Mouse (Mus musculus) heart, embryonic 12.5 days (tissue): ENCODE measurements around the gene Cd163l1. TPM values are rescaled to one million over a fixed set of nuclear protein-coding genes. Genes with fewer than 3 reads are reported as not detected.

ENCODE experiments used
- ATAC-seq: fragments of 200-750 bp; cut with Nextera tagmentation; 2 replicates; pipeline ENCODE4 v1.8.0; 2017; ENCODE audit warnings: moderate TSS enrichment, moderate library complexity; ENCODE audit not compliant: insufficient number of reproducible peaks, low FRiP score
- H3K27ac ChIP-seq: fragments of 300-500 bp; sonication (generic); 2 replicates; pipeline ENCODE4 v1.5.1; 2016; ENCODE audit warnings: mild to moderate bottlenecking, moderate library complexity; ENCODE audit not compliant: poor library complexity, severe bottlenecking
- H3K27me3 ChIP-seq: fragments of 300-500 bp; sonication (generic); replicated peaks from 2 replicates; pipeline ENCODE4 v1.6.1; 2016; ENCODE audit warnings: mild to moderate bottlenecking, moderate library complexity
- H3K36me3 ChIP-seq: fragments of 300-500 bp; sonication (generic); 2 replicates; pipeline ENCODE4 v1.6.1; 2016; ENCODE audit warnings: mild to moderate bottlenecking, moderate library complexity
- H3K4me1 ChIP-seq: fragments of 300-500 bp; sonication (generic); replicated peaks from 2 replicates; pipeline ENCODE4 v1.6.1; 2016; ENCODE audit warnings: mild to moderate bottlenecking
- H3K4me2 ChIP-seq: fragments of 300-500 bp; sonication (generic); 2 replicates; pipeline ENCODE4 v1.6.1; 2016; ENCODE audit warnings: mild to moderate bottlenecking, moderate library complexity
- H3K4me3 ChIP-seq: fragments of 300-500 bp; sonication (generic); 2 replicates; pipeline ENCODE4 v1.5.1; 2016; ENCODE audit warnings: mild to moderate bottlenecking
- H3K9ac ChIP-seq: fragments of 300-500 bp; sonication (generic); 2 replicates; pipeline ENCODE4 v1.6.1; 2016; ENCODE audit warnings: mild to moderate bottlenecking, moderate library complexity
- H3K9me3 ChIP-seq: fragments of 300-500 bp; sonication (generic); replicated peaks from 2 replicates; pipeline ENCODE4 v1.6.1; 2016; ENCODE audit warnings: mild to moderate bottlenecking, moderate library complexity
- WGBS: fragments of 180-500 bp; shearing (Covaris S2); methylation state at CpG from one replicate; pipeline ENCODE4 v1.1.7; 2016; 5-methylcytosine and 5-hydroxymethylcytosine counted together
- polyA plus RNA-seq: library from polyadenylated mRNA; unstranded; fragments of >200 nt; fragmentation: Nextera tagmentation; extraction: Ambion mirVana; gene quantifications from 2 replicates; pipeline ENCODE4 v1.2.1, GENCODE M21; 2016

The Cd163l1 gene
- not detected in 2 replicates for polyA plus RNA-seq

DNA sequence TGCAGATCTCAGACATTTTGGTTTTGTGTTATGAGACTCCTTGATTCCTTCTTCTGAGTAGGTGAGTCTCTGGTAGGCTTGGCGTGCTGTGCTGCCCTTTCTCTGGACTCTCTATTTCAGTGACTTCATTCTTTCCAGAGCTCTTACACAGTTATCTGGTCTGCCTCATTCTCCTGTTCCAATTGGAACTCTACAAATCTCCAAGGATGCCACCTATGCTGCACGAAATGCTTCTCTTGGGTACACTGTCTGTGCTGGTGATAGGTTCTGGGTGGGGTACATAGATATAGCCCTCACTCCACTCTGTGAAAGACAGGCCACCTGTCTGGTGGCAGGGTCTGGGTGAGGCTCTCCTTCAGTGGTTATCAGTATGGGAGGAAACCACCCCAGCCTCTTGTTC lies at the start of gene Cd163l1:
Cd163l1 (plus strand) TSS at position 301 of the 400 bp plus-strand sequence.
- Histone ChIP-seq H3K27ac (no peak within 1 kb of the TSS), H3K4me1 (no peaks in the 10 kb centered on the region), H3K27me3 (no peaks in the 10 kb centered on the region), H3K4me2 (no peak within 1 kb of the TSS), H3K4me3 (no peak within 1 kb of the TSS), H3K9ac (no peak within 1 kb of the TSS), H3K36me3 (no peaks in the 10 kb centered on the region), H3K9me3 (no peaks in the 10 kb centered on the region)
- WGBS, result 71% methylated on average over 2 of the region's 2 CpGs
- no peak for ATAC-seq

DNA sequence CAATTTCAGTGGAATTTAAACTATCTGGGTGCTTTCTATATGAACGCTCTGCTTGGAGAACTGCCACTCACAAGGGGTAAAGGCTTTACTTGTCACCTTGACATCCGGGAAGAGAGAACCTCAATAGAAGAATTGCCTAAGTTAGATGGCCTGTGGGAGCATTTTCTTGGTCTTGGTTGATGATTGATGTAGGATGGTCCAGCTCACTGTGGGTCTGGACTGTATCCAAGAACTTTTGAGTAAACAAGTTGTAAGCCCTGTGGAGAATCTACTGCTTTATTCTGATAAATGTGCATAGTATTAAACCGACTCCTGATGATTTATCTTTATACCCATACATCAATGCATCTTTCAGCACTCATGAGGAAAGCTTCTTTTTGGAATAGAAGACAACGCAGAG lies 48.7 kb upstream of the Cd163l1 start:
- no peak overlapping the region for H3K4me3 ChIP-seq
- H3K4me1 ChIP-seq, result no peaks in the 10 kb centered on the region
- H3K27me3 ChIP-seq, result no peaks in the 10 kb centered on the region
- no peaks in the 10 kb centered on the region for H3K9me3 ChIP-seq
- H3K27ac ChIP-seq, result no peak overlapping the region
- no peak overlapping the region for H3K4me2 ChIP-seq
- no peak overlapping the region for H3K9ac ChIP-seq
- ATAC-seq, result no peak
- H3K36me3 ChIP-seq, result no peaks in the 10 kb centered on the region
- 71% methylated on average over 4 of the region's 4 CpGs for WGBS

DNA sequence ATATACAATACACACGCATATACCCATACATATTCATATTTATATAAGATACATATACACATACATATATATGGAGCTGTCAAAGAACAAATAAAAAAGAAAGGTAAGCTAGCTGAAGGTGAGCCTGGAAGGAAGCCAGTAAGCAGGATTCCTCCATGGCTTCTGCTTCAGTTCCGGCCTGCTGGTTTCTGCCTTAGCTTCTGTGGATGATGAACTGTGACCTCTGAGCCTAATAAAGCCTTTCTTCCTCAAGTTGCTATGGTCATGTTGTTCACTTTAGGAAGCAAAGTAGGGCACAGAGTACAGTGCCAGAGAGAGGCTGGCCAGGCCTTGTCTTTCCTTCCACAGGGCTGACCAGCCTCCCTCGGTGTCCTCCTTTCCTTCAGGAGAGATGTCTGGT lies 47.2 kb upstream of the Cd163l1 start:
- ATAC-seq, result no peak
- 89% methylated on average over 3 of the region's 3 CpGs for WGBS
- Histone ChIP-seq H3K9ac (no peak overlapping the region), H3K4me1 (no peaks in the 10 kb centered on the region), H3K4me3 (no peak overlapping the region), H3K27ac (no peak overlapping the region), H3K9me3 (no peaks in the 10 kb centered on the region), H3K27me3 (no peaks in the 10 kb centered on the region; the same call in 1 of the 2 replicates), H3K4me2 (no peak overlapping the region), H3K36me3 (no peaks in the 10 kb centered on the region)

DNA sequence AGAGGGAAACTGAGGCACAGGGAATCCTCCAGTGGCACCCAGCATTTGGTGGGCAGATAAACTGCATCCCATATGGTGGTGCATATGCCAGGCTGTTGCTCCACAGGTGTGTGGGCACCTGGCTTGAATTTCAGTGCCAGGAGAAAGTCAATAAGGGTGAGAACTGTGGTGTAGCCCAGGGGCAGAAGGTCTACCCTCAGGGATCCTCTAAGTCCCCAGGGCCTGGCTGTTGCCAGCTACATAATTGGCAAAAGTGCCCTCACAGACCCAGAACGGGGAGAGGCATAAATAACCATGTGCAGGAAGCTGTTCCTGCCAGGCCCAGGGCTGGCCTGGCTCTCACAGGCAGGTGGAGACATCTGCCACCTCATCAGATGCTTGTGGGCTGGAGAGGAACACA lies 45.1 kb upstream of the Cd163l1 start, which contains the start of gene Olfr523:
Olfr523 (plus strand) TSS at position 282 of the 400 bp plus-strand sequence.
- Histone ChIP-seq H3K27ac (no peak within 1 kb of the TSS), H3K4me3 (no peak within 1 kb of the TSS), H3K9ac (no peak within 1 kb of the TSS), H3K27me3 (no peaks in the 10 kb centered on the region; the same call in 1 of the 2 replicates), H3K9me3 (no peaks in the 10 kb centered on the region), H3K4me2 (no peak within 1 kb of the TSS), H3K4me1 (no peaks in the 10 kb centered on the region), H3K36me3 (no peaks in the 10 kb centered on the region)
- 39% methylated on average over 1 of the region's 1 CpGs for WGBS
- no peak for ATAC-seq

DNA sequence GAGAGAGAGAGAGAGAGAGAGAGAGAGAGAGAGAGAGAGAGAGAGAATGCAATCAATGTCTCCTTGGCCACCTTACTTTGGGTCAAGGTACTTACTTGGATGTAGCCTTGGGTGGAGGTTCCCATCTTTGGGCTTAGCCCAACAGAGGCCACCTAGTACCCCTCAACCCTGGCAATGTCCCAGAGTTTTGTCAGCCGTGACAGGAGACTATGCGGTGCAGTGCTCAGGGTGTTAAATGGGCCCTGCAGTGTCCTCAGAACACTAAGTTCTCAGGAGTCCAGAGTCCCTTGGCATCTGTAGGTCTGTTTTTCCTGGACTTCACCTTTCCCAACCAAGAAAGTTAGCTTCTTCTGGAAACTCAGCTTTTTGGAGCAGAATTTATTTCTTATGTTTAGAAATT lies 38.9 kb upstream of the Cd163l1 start:
- Histone ChIP-seq H3K4me1 (no peaks in the 10 kb centered on the region), H3K27me3 (no peaks in the 10 kb centered on the region; the same call in 1 of the 2 replicates), H3K4me3 (no peak overlapping the region), H3K36me3 (no peaks in the 10 kb centered on the region), H3K27ac (no peak overlapping the region), H3K9ac (no peak overlapping the region), H3K9me3 (no peaks in the 10 kb centered on the region), H3K4me2 (no peak overlapping the region)
- no peak for ATAC-seq
- 85% methylated on average over 2 of the region's 2 CpGs for WGBS

DNA sequence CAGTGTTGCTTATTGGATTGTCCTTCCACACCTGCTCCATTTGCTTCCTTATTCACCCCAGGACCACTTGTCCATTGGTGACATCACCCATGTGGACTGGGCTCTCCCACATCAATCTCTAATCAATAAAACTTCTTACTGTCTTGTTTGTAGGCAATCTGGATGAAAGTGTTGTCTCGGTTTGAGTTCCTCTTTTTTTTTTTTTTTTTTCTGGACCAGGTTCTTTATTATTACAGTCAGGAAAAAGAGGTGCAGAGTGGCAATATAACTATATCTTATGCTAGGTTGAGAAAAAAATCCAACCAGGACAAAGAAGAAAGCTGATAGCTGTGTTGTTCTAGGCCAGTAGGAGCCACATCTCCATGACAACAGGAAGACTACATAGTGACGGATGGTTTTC lies 37.4 kb upstream of the Cd163l1 start:
- no peaks in the 10 kb centered on the region; the same call in 1 of the 2 replicates for H3K27me3 ChIP-seq
- no peak overlapping the region for H3K4me2 ChIP-seq
- WGBS, result 69% methylated on average over 2 of the region's 2 CpGs
- H3K4me3 ChIP-seq, result no peak overlapping the region
- H3K36me3 ChIP-seq, result no peaks in the 10 kb centered on the region
- no peak for ATAC-seq
- no peaks in the 10 kb centered on the region for H3K4me1 ChIP-seq
- no peak overlapping the region for H3K9ac ChIP-seq
- H3K27ac ChIP-seq, result no peak overlapping the region
- H3K9me3 ChIP-seq, result no peaks in the 10 kb centered on the region

DNA sequence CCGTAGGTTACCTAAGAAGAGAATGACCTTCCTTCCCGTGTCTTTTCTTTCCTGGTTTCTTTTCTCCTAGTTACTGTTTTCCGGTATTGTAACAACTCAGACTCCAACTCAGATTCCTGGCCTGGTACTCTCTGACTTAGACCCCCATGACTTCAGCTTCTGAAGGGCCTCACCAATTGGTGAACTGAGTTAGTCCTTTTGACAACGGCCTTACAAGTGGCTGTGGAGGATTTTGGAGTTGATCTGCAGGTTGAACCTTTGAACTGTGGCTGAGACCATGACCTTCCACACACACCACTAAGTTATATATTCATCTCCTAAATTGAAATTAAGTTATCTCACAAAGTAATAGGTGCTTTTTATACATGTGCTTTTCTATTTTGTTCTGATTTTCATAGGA lies 33.9 kb upstream of the Cd163l1 start:
- no peaks in the 10 kb centered on the region for H3K9me3 ChIP-seq
- 72% methylated on average over 4 of the region's 4 CpGs for WGBS
- no peaks in the 10 kb centered on the region; the same call in 1 of the 2 replicates for H3K27me3 ChIP-seq
- no peaks in the 10 kb centered on the region for H3K36me3 ChIP-seq
- H3K4me1 ChIP-seq, result no peaks in the 10 kb centered on the region
- no peak overlapping the region for H3K4me3 ChIP-seq
- H3K4me2 ChIP-seq, result no peak overlapping the region
- no peak overlapping the region for H3K27ac ChIP-seq
- no peak overlapping the region for H3K9ac ChIP-seq
- ATAC-seq, result no peak

DNA sequence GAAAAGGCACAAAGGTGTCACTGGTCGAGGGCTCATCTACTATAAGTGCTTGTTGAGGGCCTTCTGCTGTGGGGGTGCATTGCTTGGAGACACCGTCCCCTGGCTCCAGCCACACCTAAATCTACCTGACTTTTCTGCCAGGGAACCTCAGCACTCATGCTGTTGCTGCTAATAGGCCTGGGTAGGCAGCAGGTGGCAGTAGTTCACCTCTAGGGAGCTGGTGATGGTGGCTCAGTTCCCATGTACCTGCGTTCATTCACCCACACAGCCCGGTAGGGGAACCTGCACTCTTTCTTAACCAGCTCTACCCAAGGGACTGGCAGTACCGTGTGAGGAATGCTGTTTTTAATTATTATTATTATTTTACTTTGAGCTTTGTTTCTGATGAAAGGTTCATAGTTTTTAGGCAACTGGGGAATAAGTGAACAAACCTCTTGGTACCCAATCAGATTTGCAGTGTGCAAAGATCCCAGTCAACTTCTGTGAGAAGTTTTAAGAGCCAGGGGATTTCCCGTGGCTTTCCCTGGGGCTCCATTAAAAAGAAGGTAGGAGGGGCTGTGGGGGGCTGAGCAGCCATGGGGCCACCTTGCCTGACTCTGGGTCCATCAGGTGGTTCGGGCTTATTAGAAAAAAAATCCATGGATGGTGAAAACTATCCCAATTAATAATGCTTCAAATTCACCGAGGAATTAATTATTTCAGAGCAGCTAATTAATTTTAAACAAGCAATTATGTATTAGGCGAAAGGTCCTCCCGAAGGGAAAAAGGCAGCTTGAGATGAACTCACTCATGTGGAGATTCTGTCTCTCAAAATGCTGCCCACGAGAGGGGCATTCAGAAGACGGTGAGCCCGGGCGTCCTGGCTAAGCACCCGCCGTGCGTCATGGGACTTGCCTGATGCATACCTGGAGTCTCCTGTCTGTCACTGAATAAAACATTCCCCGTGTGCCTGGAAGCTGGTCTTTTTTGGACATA lies 31.1 kb upstream of the Cd163l1 start:
- H3K9ac ChIP-seq, result no peak overlapping the region
- H3K4me2 ChIP-seq, result no peak overlapping the region
- 60% methylated on average over 18 of the region's 18 CpGs for WGBS
- no peak overlapping the region for H3K27ac ChIP-seq
- no peaks in the 10 kb centered on the region for H3K36me3 ChIP-seq
- no peak overlapping the region for H3K4me3 ChIP-seq
- H3K4me1 ChIP-seq, result no peaks in the 10 kb centered on the region
- H3K27me3 ChIP-seq, result no peaks in the 10 kb centered on the region; the same call in 1 of the 2 replicates
- no peak for ATAC-seq
- no peaks in the 10 kb centered on the region for H3K9me3 ChIP-seq

DNA sequence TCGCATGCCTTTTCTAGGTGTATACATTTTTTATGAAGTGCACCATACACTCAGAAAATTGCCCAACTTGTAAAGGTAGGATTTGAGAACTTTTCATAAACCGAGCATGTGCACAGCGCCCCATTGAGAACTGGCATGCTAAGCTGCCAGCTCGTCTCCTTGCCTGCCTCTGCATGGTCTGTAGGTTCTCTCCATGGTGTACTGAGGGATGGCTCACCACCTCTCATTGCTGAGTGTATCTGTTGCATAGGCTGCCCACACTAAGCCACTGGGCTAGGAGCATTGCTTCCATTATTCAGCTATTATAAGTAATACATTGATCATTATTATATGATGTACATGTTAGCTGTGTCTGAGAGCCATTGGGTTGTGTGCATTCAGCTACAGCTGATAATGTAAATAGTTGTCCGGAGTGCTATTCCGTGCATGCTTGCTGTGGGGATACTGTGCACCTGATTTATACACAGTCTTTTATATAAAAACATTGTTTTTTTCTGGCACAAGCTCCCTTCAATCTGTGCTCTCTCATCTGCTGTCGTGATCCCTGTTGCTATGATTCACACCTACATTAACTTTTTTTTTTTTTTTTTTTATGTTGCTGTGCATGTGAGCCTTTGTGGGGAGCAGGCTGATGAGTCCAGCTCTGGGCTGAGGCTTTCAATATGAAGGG lies 30.2 kb upstream of the Cd163l1 start:
- Histone ChIP-seq H3K9me3 (no peaks in the 10 kb centered on the region), H3K4me2 (no peak overlapping the region), H3K27me3 (no peaks in the 10 kb centered on the region; the same call in 1 of the 2 replicates), H3K9ac (no peak overlapping the region), H3K36me3 (no peaks in the 10 kb centered on the region), H3K4me3 (no peak overlapping the region), H3K4me1 (no peaks in the 10 kb centered on the region), H3K27ac (no peak overlapping the region)
- 74% methylated on average over 7 of the region's 7 CpGs for WGBS
- ATAC-seq, result no peak

DNA sequence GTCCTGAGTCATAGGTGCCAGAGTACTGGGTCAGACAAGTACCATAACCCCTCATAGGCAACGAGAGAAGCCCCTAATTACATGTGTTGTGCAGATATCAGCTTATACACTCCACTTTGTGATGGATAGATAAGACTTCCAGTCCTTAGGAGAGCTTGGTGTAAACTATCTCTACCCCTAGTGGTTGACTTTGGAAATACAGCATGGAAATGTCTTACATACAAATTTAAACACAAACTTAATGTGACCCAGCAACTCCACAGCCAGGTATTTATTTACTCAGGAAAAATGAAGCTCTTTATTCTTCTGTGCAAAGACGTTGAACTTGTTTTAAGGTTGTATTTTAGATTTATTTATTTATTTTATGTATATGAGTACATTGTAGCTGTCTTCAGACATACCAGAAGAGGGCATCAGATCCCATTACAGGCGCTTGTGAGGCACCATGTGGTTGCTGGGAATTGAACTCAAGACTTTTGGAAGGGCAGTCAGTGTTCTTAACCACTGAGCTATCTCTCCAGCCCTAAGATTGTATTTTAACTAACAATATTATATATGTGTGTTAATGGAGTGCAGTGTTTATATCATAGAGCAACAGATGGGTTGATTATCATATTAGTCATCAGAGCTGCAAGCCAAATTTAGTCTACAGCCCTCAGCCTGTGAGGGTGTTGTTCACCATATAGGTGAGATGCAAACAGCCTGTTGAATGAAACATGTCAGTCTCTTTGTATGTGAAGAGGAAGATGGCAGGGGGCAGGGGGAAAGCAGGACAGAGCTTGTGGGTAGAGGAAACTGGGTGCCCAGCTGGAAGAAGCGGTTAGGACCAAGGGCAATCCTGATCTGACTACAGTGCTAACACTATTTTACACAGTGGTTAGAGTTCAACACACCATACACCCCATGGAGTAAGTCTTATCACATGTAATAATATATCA lies 29.4 kb upstream of the Cd163l1 start:
- Histone ChIP-seq H3K27ac (no peak overlapping the region), H3K4me3 (no peak overlapping the region), H3K4me2 (no peak overlapping the region), H3K27me3 (no peaks in the 10 kb centered on the region; the same call in 1 of the 2 replicates), H3K9ac (no peak overlapping the region), H3K9me3 (no peaks in the 10 kb centered on the region), H3K4me1 (no peaks in the 10 kb centered on the region), H3K36me3 (no peaks in the 10 kb centered on the region)
- WGBS, result 45% methylated on average over 4 of the region's 4 CpGs
- no peak for ATAC-seq
